In the genomic region with DNA sequence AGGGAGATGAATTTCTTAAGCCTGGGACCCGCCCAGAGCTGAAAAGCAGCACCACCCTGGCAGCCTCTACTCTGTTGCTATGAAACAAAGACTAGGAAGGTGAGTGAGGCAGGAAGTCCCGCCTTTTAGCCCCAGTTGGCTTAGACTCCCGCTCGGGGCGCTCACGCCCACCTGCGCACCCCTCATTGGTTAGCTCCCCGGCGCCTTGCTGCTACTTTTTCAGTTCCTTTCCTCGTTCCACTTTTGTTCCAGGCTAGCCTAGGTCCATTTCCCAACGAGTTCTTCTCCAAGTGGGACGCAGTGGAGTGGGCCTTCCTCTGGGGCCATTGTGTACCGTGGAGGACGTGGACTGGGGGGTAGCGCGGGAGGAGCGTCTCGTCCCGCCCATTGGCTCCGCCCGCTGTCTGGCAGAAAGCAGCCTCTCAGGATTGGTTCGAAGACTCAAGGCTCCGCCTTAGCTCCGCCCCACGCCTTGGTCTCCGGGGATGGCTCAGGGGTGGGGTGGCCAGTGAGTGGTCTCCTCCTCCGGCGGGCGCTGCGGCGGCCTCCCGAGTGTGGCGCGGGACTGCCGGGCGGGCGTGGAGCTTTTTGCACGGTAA, we compare ENCODE assay signal across 8 mouse cellular contexts. TPM values are rescaled to one million over a fixed set of nuclear protein-coding genes. Genes with fewer than 3 reads are reported as not detected.
DNase-seq lines count a peak whose midpoint lies in the region; ATAC-seq lines count a peak whose summit lies in the region.

A gene (plus strand): TSS at position 135 of the 599 bp plus-strand sequence.

- H3K4me1 ChIP-seq in megakaryocyte, embryonic 14.5 days: peaks cover 37% of the 10 kb centered on the region

- DNase-seq in ZHBTc4 (ENCODE audit: low read depth, low spot score): peak; percentile 97
- DNase-seq in gastrocnemius, adult 8-10 months (ENCODE audit: low spot score in 2 of 2): peak; percentile 98
- DNase-seq in hindlimb bud, embryonic 11.5 days (ENCODE audit: extremely low spot score, low read depth, low spot score): peak; percentile 91
- peak; percentile 96 to 97 for DNase-seq in left cerebral cortex, adult 8-10 months (ENCODE audit: low spot score in 2 of 2)
- peak; percentile 98 for DNase-seq in right cerebral cortex, postnatal 10 days (ENCODE audit: low spot score in 2 of 2)
- peak; percentile 94 for DNase-seq in urinary bladder, postnatal 25 days (ENCODE audit: low spot score)

- no peaks in the 10 kb centered on the region for H3K9me3 ChIP-seq in megakaryocyte, embryonic 14.5 days

- peak; percentile 95 for ATAC-seq in common myeloid progenitor, adult 5-6 weeks (replicated peaks; ENCODE audit: low read depth, poor library complexity, severe bottlenecking)

- peak within 1 kb of the TSS; percentile 98 for H3K4me3 ChIP-seq in megakaryocyte, embryonic 14.5 days (replicated peaks)

- peaks cover 22% of the 10 kb centered on the region for H3K36me3 ChIP-seq in megakaryocyte, embryonic 14.5 days (replicated peaks; ENCODE audit: low read length)

- no peaks in the 10 kb centered on the region for H3K27me3 ChIP-seq in megakaryocyte, embryonic 14.5 days (replicated peaks)

RNA-seq across cellular contexts. Expression of the gene that starts here (rescaled TPM):
- 14.8 and 15.2 TPM in 2 replicates for total RNA-seq in common myeloid progenitor, adult 5-6 weeks (2017)
- 10 to 100 TPM; 10.3 to 16.6 (median 13.4) TPM for total RNA-seq in gastrocnemius, adult 8-10 months (2022)
- 10 to 100 TPM; 17.9 to 19.4 (median 19.1) TPM for total RNA-seq in left cerebral cortex, adult 8-10 months (2022)
- polyA plus RNA-seq in megakaryocyte, embryonic 14.5 days (2012; ENCODE audit: insufficient read depth, low replicate concordance): 0.43 and 1.2 TPM in 2 replicates

Comparison
In these comparisons a context has a peak if more than half of its experiments do, and no peak if none do; other contexts are left out.
1. Peak in every context shown above with its lines: DNase-seq, ATAC-seq and H3K4me3 ChIP-seq.